Mouse (Mus musculus) urinary bladder, postnatal 25 days (tissue): ENCODE results near the gene Gmfg.

ENCODE experiments used
- DNase-seq: peaks from one replicate; pipeline ENCODE4 v3.0.0; 2022; ENCODE audit warnings: low spot score

Gene Gmfg

GRCm38 (mm10) chr7:28484192-28484591 is 46.9 kb downstream of the Gmfg start:
- no peak for DNase-seq

- peak; percentile 19 for DNase-seq
Measured at GRCm38 (mm10) chr7:28488030-28488491, 50.8 kb downstream of the Gmfg start.

GRCm38 (mm10) chr7:28490410-28490809 is 53.2 kb downstream of the Gmfg start:
- DNase-seq: peak; percentile 60

GRCm38 (mm10) chr7:28490903-28491302 is 53.7 kb downstream of the Gmfg start:
- DNase-seq: no peak

GRCm38 (mm10) chr7:28492310-28492709 is 55.1 kb downstream of the Gmfg start:
- DNase-seq: no peak

- no peak for DNase-seq
Measured at GRCm38 (mm10) chr7:28495426-28495825, 58.2 kb downstream of the Gmfg start.
